Mouse (Mus musculus) midbrain, postnatal 0 days (tissue): ENCODE measurements at regions not wholly inside any gene's neighbourhood (a gene's known extent, or its start where the extent isn't known, plus 50 kb on each side); places are given as distances from the start of the nearest gene placed in this dataset.

Experiments
- ATAC-seq: fragments of 200-750 bp; cut with Nextera tagmentation; 2 replicates; pipeline ENCODE4 v1.8.0; 2017; ENCODE audit warnings: moderate number of reproducible peaks, mild to moderate bottlenecking, moderate TSS enrichment, moderate library complexity; ENCODE audit not compliant: low FRiP score
- DNase-seq: peaks from one replicate; pipeline ENCODE4 v3.0.0-alpha.2; 2015; ENCODE audit warnings: low spot score
- H3K27ac ChIP-seq: fragments of 300-500 bp; sonication (generic); 2 replicates; pipeline ENCODE4 v1.5.1; 2014; ENCODE audit warnings: low read depth, mild to moderate bottlenecking, low read length, mixed read lengths
- H3K27me3 ChIP-seq: fragments of 300-500 bp; sonication (generic); 2 replicates; pipeline ENCODE4 v1.6.1; 2014; ENCODE audit warnings: low read length, control low read depth, mixed read lengths; ENCODE audit not compliant: insufficient read depth
- H3K36me3 ChIP-seq: fragments of 300-500 bp; sonication (generic); 2 replicates; pipeline ENCODE4 v1.6.1; 2014; ENCODE audit warnings: low read length, control low read depth, mixed read lengths; ENCODE audit not compliant: insufficient read depth
- H3K4me1 ChIP-seq: fragments of 300-500 bp; sonication (generic); 2 replicates; pipeline ENCODE4 v1.6.1; 2014; ENCODE audit warnings: mild to moderate bottlenecking, control low read depth, antibody characterized with exemption, low read length, mixed read lengths; ENCODE audit not compliant: insufficient read depth
- H3K4me2 ChIP-seq: fragments of 300-500 bp; sonication (generic); 2 replicates; pipeline ENCODE4 v1.6.1; 2014; ENCODE audit warnings: low read depth, mild to moderate bottlenecking, low read length, mixed read lengths; ENCODE audit not compliant: poor library complexity, severe bottlenecking
- H3K4me3 ChIP-seq: fragments of 300-500 bp; sonication (generic); 2 replicates; pipeline ENCODE4 v1.5.1; 2014; ENCODE audit warnings: low read depth, mild to moderate bottlenecking, low read length, moderate library complexity
- H3K9ac ChIP-seq: fragments of 300-500 bp; sonication (generic); replicated peaks from 2 replicates; pipeline ENCODE4 v1.6.1; 2014; ENCODE audit warnings: mild to moderate bottlenecking, low read length, moderate library complexity, mixed read lengths; ENCODE audit not compliant: poor library complexity, severe bottlenecking
- H3K9me3 ChIP-seq: fragments of 300-500 bp; sonication (generic); 2 replicates; pipeline ENCODE4 v1.6.1; 2016; ENCODE audit warnings: low read length, control low read depth
- CTCF ChIP-seq: IDR thresholded peaks from 2 replicates; pipeline ENCODE4 v1.5.1; 2016; ENCODE audit warnings: antibody characterized with exemption, mild to moderate bottlenecking
- WGBS: fragments of 180-500 bp; shearing (Covaris S2); extraction: QIAGEN DNeasy Blood & Tissue Kit; methylation state at CpG from one replicate; pipeline ENCODE4 v1.1.7; 2014; 5-methylcytosine and 5-hydroxymethylcytosine counted together

- 86% methylated on average over 4 of the region's 4 CpGs for whole genome bisulfite sequencing
- no peaks in the 10 kb centered on the region for H3K27me3 ChIP-seq
- H3K9me3 ChIP-seq, result no peaks in the 10 kb centered on the region
- no peaks in the 10 kb centered on the region for H3K4me1 ChIP-seq
- TF ChIP-seq CTCF, result no peak
- H3K9ac ChIP-seq, result no peak overlapping the region
- DNase-seq (no peak), ATAC-seq (no peak)
- no peak overlapping the region for H3K27ac ChIP-seq
- H3K36me3 ChIP-seq, result no peaks in the 10 kb centered on the region
- no peak overlapping the region for H3K4me2 ChIP-seq
- no peak overlapping the region for H3K4me3 ChIP-seq
Observed at GRCm38 (mm10) chr1:184650541-184651105, 81.8 kb downstream of the Hlx start.

GRCm38 (mm10) chr1:184647920-184648540 is 84.4 kb downstream of the Hlx start:
- Histone ChIP-seq H3K9me3 (no peaks in the 10 kb centered on the region), H3K27me3 (no peaks in the 10 kb centered on the region), H3K4me1 (no peaks in the 10 kb centered on the region), H3K4me3 (no peak overlapping the region), H3K4me2 (no peak overlapping the region), H3K36me3 (no peaks in the 10 kb centered on the region), H3K9ac (no peak overlapping the region), H3K27ac (no peak overlapping the region)
- ATAC-seq (no peak), DNase-seq (no peak)
- WGBS, result 91% methylated on average over 8 of the region's 8 CpGs
- no peak for TF ChIP-seq CTCF

GRCm38 (mm10) chr1:184644767-184645598 is 87.4 kb downstream of the Hlx start:
- Histone ChIP-seq H3K27me3 (no peaks in the 10 kb centered on the region), H3K9me3 (no peaks in the 10 kb centered on the region), H3K4me3 (no peak overlapping the region), H3K4me1 (no peaks in the 10 kb centered on the region), H3K4me2 (no peak overlapping the region), H3K9ac (no peak overlapping the region), H3K27ac (no peak overlapping the region), H3K36me3 (no peaks in the 10 kb centered on the region)
- 59% methylated on average over 9 of the region's 9 CpGs for WGBS
- no peak for ATAC-seq
- no peak for DNase-seq
- no peak for TF ChIP-seq CTCF

GRCm38 (mm10) chr1:184630695-184631475 is 101.5 kb downstream of the Hlx start:
- Histone ChIP-seq H3K4me2 (no peak overlapping the region), H3K27ac (no peak overlapping the region), H3K27me3 (no peaks in the 10 kb centered on the region), H3K9ac (no peak overlapping the region), H3K36me3 (no peaks in the 10 kb centered on the region), H3K4me1 (no peaks in the 10 kb centered on the region), H3K4me3 (no peak overlapping the region), H3K9me3 (no peaks in the 10 kb centered on the region)
- TF ChIP-seq CTCF, result no peak
- WGBS, result 90% methylated on average over 13 of the region's 13 CpGs
- DNase-seq (no peak), ATAC-seq (no peak)

GRCm38 (mm10) chr1:184629194-184629593 is 103.2 kb downstream of the Hlx start:
- Histone ChIP-seq H3K27me3 (no peaks in the 10 kb centered on the region), H3K4me3 (no peak overlapping the region), H3K36me3 (no peaks in the 10 kb centered on the region), H3K4me1 (no peaks in the 10 kb centered on the region), H3K27ac (no peak overlapping the region), H3K9ac (no peak overlapping the region), H3K4me2 (no peak overlapping the region), H3K9me3 (no peaks in the 10 kb centered on the region)
- 92% methylated on average over 9 of the region's 9 CpGs for WGBS
- no peak for ATAC-seq
- no peak for DNase-seq
- no peak for TF ChIP-seq CTCF
